Mouse (Mus musculus) neural tube, embryonic 11.5 days (tissue): ENCODE data around the gene Phyh. TPM values are rescaled to one million over a fixed set of nuclear protein-coding genes. Genes with fewer than 3 reads are reported as not detected.

Source experiments
- ATAC-seq: fragments of 200-750 bp; cut with Nextera tagmentation; 2 replicates; pipeline ENCODE4 v1.8.0; 2017; ENCODE audit warnings: moderate number of reproducible peaks, mild to moderate bottlenecking, moderate TSS enrichment, moderate library complexity; ENCODE audit not compliant: insufficient read depth, low FRiP score, low TSS enrichment
- DNase-seq: peaks from one replicate; pipeline ENCODE4 v3.0.0-alpha.2; 2015; ENCODE audit warnings: low spot score
- H3K27ac ChIP-seq: fragments of 300-500 bp; sonication (generic); 2 replicates; pipeline ENCODE4 v1.5.1; 2014; ENCODE audit warnings: low read depth, mild to moderate bottlenecking, low read length
- H3K27me3 ChIP-seq: fragments of 300-500 bp; sonication (generic); 2 replicates; pipeline ENCODE4 v1.6.1; 2014; ENCODE audit warnings: mild to moderate bottlenecking, low read length, mixed read lengths; ENCODE audit not compliant: control insufficient read depth, insufficient read depth
- H3K36me3 ChIP-seq: fragments of 300-500 bp; sonication (generic); 2 replicates; pipeline ENCODE4 v1.6.1; 2014; ENCODE audit warnings: mild to moderate bottlenecking, low read length, moderate library complexity, mixed read lengths; ENCODE audit not compliant: control insufficient read depth, insufficient read depth
- H3K4me1 ChIP-seq: fragments of 300-500 bp; sonication (generic); 2 replicates; pipeline ENCODE4 v1.6.1; 2014; ENCODE audit warnings: low read length, mixed read lengths; ENCODE audit not compliant: control insufficient read depth, insufficient read depth
- H3K4me2 ChIP-seq: fragments of 300-500 bp; sonication (generic); 2 replicates; pipeline ENCODE4 v1.6.1; 2014; ENCODE audit warnings: low read depth, mild to moderate bottlenecking, moderate library complexity
- H3K4me3 ChIP-seq: fragments of 300-500 bp; sonication (generic); 2 replicates; pipeline ENCODE4 v1.5.1; 2014; ENCODE audit warnings: low read depth, low read length
- H3K9ac ChIP-seq: fragments of 300-500 bp; sonication (generic); 2 replicates; pipeline ENCODE4 v1.6.1; 2014; ENCODE audit warnings: mild to moderate bottlenecking, low read length
- H3K9me3 ChIP-seq: fragments of 300-500 bp; sonication (generic); 2 replicates; pipeline ENCODE4 v1.6.1; 2016; ENCODE audit warnings: low read length; ENCODE audit not compliant: control insufficient read depth
- WGBS: fragments of 180-500 bp; shearing (Covaris S2); extraction: QIAGEN DNeasy Blood & Tissue Kit; methylation state at CpG from one replicate; pipeline ENCODE4 v1.1.7; 2014; 5-methylcytosine and 5-hydroxymethylcytosine counted together
- polyA plus RNA-seq: library from polyadenylated mRNA; unstranded; fragments of >200 nt; fragmentation: Nextera tagmentation; extraction: Ambion mirVana; gene quantifications from 2 replicates; pipeline ENCODE4 v1.2.1, GENCODE M21; 2014

The Phyh gene
- polyA plus RNA-seq, 1 experiment from 2014 or later, result 39.5 TPM

DNA sequence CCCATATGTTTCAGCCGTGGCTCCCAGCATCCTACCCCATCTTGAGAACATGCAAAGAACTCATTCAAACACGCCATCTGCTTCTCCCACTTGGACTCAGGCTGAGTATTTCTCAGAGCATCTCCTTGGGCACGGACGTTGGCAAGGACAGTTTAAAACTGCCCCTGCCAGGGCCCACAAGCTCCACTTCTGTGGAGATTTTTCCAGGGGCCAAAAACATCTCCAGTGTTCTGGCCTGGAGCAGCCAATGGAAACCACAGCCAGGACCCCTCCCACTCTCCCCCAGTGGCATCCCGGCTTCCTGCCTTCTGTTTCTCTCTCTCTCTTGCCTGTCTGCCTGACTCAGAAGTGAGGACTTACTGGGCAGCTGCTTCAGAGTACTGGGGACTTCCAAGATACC lies 57.0 kb downstream of the Phyh start, which contains the start of gene Ucma:
Gene Ucma, plus strand, starts transcription at position 316 of the 400 bp plus-strand sequence.
- H3K36me3 ChIP-seq, result no peaks in the 10 kb centered on the region
- DNase-seq (no peak), ATAC-seq (no peak)
- H3K4me2 ChIP-seq, result no peak within 1 kb of the TSS
- H3K4me1 ChIP-seq, result 0 out of 2 replicates have a peak, but pooled peaks cover 3% of the 10 kb centered on the region
- no peaks in the 10 kb centered on the region for H3K9me3 ChIP-seq
- no peak within 1 kb of the TSS for H3K9ac ChIP-seq
- H3K27me3 ChIP-seq, result no peaks in the 10 kb centered on the region
- no peak within 1 kb of the TSS for H3K4me3 ChIP-seq
- H3K27ac ChIP-seq, result no peak within 1 kb of the TSS
- WGBS, result 74% methylated on average over 5 of the region's 5 CpGs

DNA sequence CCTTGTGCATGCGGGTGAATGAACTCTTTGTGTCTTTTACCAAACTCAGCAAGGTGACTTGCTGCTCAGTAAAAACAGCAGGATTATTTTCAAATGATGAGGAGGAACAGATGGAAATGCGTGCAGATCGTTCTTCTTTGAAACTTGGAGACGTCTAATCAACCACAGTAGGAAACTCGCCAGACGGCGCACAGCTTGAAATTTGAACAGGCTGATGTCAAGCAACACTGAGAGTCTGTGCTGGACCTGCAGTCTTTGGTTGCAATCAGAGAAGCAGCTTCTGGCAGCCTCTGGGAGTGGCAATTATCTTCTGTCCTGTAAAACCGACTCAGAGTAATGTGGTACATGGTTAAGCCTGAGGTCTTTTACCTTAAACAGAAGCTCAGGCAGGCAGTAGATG lies 59.3 kb downstream of the Phyh start:
- H3K9ac ChIP-seq, result no peak overlapping the region
- no peaks in the 10 kb centered on the region for H3K27me3 ChIP-seq
- H3K27ac ChIP-seq, result no peak overlapping the region
- H3K4me1 ChIP-seq, result 0 out of 2 replicates have a peak, but pooled peaks cover 3% of the 10 kb centered on the region
- ATAC-seq (no peak), DNase-seq (no peak)
- H3K4me3 ChIP-seq, result no peak overlapping the region
- no peaks in the 10 kb centered on the region for H3K9me3 ChIP-seq
- H3K36me3 ChIP-seq, result no peaks in the 10 kb centered on the region
- whole genome bisulfite sequencing, result 41% methylated on average over 8 of the region's 8 CpGs
- no peak overlapping the region for H3K4me2 ChIP-seq

DNA sequence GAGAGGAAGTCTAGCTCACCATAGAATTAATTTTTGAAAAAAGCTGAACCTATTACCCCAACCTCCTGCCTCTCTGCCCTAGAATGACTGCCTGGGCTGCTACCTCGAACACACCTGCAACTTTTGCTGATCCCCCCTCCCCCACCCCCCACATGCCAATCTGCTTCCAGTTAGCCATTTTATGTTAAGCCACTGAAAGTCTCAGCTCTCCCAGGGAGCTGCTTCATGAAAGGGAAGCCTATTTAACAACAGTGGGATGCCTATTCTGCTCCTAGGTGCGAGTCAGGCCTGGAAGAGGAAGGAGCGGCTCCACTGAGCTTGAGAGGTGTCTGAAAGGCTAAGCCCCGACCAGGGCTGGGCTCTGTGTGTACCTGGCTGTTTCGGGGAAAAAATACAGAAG lies 65.2 kb downstream of the Phyh start:
- WGBS, result 29% methylated on average over 5 of the region's 5 CpGs
- H3K4me1 ChIP-seq, result no peaks in the 10 kb centered on the region
- no peaks in the 10 kb centered on the region for H3K9me3 ChIP-seq
- no peak for ATAC-seq
- H3K27ac ChIP-seq, result no peak overlapping the region
- H3K36me3 ChIP-seq, result no peaks in the 10 kb centered on the region
- no peak overlapping the region for H3K9ac ChIP-seq
- no peak overlapping the region for H3K4me2 ChIP-seq
- no peak for DNase-seq
- no peak overlapping the region for H3K4me3 ChIP-seq
- no peaks in the 10 kb centered on the region for H3K27me3 ChIP-seq

DNA sequence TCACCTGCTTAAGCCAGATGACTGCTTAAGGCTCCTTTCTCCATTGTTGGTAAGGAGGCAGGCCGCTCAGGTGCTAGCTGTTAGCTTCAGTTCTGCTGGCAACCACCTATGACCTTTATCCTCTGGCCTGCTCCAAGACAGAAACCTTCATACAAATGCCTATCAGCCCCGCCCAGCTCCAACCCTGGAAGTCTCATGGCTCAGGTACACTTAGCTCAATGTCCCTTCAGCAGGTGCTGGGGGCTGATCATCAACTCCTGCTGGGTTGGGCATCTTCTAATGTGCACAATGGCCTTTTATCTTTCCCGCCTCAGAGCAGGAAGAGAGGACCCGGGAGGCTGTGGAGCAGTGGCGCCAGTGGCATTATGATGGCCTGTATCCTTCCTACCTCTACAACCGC lies 66.2 kb downstream of the Phyh start:
- DNase-seq (no peak), ATAC-seq (no peak)
- Histone ChIP-seq H3K27ac (no peak overlapping the region), H3K4me2 (no peak overlapping the region), H3K27me3 (no peaks in the 10 kb centered on the region), H3K9me3 (no peaks in the 10 kb centered on the region), H3K36me3 (no peaks in the 10 kb centered on the region), H3K4me3 (no peak overlapping the region), H3K4me1 (no peaks in the 10 kb centered on the region), H3K9ac (no peak overlapping the region)
- WGBS, result 82% methylated on average over 6 of the region's 6 CpGs

DNA sequence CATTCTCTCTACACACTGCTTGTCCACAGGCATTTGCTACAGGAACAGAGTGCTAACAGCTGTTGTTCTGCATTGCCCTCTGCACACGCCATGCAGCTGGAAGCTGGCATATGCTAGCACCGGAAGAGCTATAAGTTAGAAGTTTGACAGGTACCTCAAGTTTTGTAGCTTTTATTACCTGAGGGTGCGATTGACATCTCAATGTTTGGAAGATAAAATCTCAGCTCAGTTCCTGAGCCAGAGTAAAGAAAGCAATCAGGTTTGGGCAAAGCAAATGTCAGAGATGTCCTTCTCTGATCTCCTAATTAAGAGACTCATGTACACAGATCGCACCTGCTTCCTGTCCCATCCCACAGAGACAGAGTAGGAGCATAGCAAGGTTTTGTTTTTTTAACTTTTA lies 68.0 kb downstream of the Phyh start:
- no peak overlapping the region for H3K27ac ChIP-seq
- H3K4me1 ChIP-seq, result no peaks in the 10 kb centered on the region
- DNase-seq (no peak), ATAC-seq (no peak)
- 81% methylated on average over 4 of the region's 4 CpGs for whole genome bisulfite sequencing
- H3K36me3 ChIP-seq, result peaks cover 2% of the 10 kb centered on the region
- H3K4me3 ChIP-seq, result no peak overlapping the region
- H3K9ac ChIP-seq, result no peak overlapping the region
- H3K9me3 ChIP-seq, result no peaks in the 10 kb centered on the region
- H3K4me2 ChIP-seq, result no peak overlapping the region
- no peaks in the 10 kb centered on the region for H3K27me3 ChIP-seq

DNA sequence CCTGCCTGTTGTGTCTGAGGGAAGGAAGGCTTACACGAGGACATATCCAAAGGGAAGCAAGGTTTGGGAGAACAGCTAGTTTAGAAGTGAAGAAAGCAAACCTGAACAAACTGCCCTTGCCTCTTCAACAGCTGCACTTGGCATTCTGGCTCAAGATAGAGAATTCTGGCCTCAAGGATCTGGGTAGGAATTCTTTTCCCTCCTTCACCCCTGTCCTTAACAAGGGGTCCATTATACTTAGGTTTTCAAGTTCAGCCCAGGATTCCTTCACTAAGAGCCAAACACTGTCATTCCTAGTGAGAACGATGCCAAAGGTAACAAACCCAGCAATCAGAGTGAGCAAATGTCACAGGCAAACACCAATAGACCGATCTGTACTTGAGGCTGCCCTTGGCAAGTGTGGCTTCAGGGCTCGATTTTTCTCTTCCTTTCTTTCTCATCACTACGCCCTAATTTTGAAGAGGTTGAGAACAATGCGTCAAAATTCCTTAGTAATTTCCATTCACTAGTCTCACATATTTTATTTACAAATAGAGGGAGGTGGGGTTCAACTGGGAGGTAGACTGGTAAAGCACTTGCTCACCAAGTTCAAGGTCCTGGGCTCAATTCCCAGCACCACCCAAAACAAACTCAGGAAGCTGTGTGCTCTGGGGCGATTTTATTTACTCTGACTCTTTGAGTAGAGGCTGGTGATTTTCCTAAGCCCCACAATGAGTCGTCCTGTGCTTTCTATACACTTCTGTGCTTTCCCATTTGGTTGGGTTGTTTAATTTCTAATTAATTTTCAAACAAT lies 68.8 kb downstream of the Phyh start:
- Histone ChIP-seq H3K27me3 (no peaks in the 10 kb centered on the region), H3K27ac (no peak overlapping the region), H3K4me3 (no peak overlapping the region), H3K36me3 (peaks cover 2% of the 10 kb centered on the region), H3K4me2 (no peak overlapping the region), H3K4me1 (no peaks in the 10 kb centered on the region), H3K9ac (no peak overlapping the region), H3K9me3 (no peaks in the 10 kb centered on the region)
- DNase-seq, result no peak
- ATAC-seq, result no peak
- 83% methylated on average over 8 of the region's 8 CpGs for WGBS

Other genes starting within 250 kb of the Phyh start
- gene Bend7, start 201.2 kb upstream of the Phyh start, polyA plus RNA-seq, result 3.9 and 4.0 TPM in 2 replicates
- gene Sephs1, start 37.5 kb upstream of the Phyh start, polyA plus RNA-seq, result 123 and 126 TPM in 2 replicates
- 0.34 and 0.42 TPM in 2 replicates for gene Ucma, start 57.1 kb downstream of the Phyh start, polyA plus RNA-seq
- gene Mcm10, start 93.8 kb downstream of the Phyh start, polyA plus RNA-seq, result 44.4 and 50.0 TPM in 2 replicates
- 5.0 and 5.7 TPM in 2 replicates for gene Optn, start 145.0 kb downstream of the Phyh start, polyA plus RNA-seq
- 3.9 and 4.5 TPM in 2 replicates for gene Ccdc3, start 218.8 kb downstream of the Phyh start, polyA plus RNA-seq